Comparison of ENCODE assay signal across 15 mouse cellular contexts in genomic region chr2:63855476-63855875, GRCm38 (mm10).
"Had no signal": no experiment of that assay in that cellular context is flagged by ENCODE, and none has a peak within 500 bp of the region (broad histone marks: within the 10 kb centered on the region; RNA-seq: fewer than 3 reads in every experiment).

No protein-coding gene starts in this region.

- H3K4me1 ChIP-seq: stomach, embryonic 15.5 days had no signal

- H3K27me3 ChIP-seq: neural tube, embryonic 13.5 days; neural tube, embryonic 15.5 days; stomach, embryonic 15.5 days had no signal

- H3K9me3 ChIP-seq: neural tube, embryonic 13.5 days; neural tube, embryonic 15.5 days; stomach, embryonic 15.5 days had no signal

- H3K4me3 ChIP-seq: neural tube, embryonic 13.5 days; neural tube, embryonic 15.5 days; stomach, embryonic 15.5 days had no signal

- DNase-seq: right cerebral cortex, adult 18-20 months; right cerebral cortex, postnatal 14 days; right cerebral cortex, postnatal 25 days; right cerebral cortex, postnatal 4 days; spleen, adult 18-20 months; thymus, adult 18-20 months; thymus, adult 2 months; thymus, postnatal 14 days; thymus, postnatal 25 days; thymus, postnatal 36 days; thymus, postnatal 4 days had no signal

- H3K27ac ChIP-seq: neural tube, embryonic 13.5 days; neural tube, embryonic 15.5 days; stomach, embryonic 15.5 days; stomach, postnatal 0 days had no signal

- H3K36me3 ChIP-seq: neural tube, embryonic 13.5 days; neural tube, embryonic 15.5 days; stomach, embryonic 15.5 days had no signal

- H3K9ac ChIP-seq: neural tube, embryonic 13.5 days; neural tube, embryonic 15.5 days; stomach, embryonic 15.5 days had no signal

- H3K4me2 ChIP-seq: neural tube, embryonic 13.5 days; neural tube, embryonic 15.5 days; stomach, embryonic 15.5 days had no signal
